Mouse (Mus musculus): Measurements from ENCODE around the gene Ovol1. TPM values are rescaled to one million over a fixed set of nuclear protein-coding genes. Genes with fewer than 3 reads are reported as not detected.

Ovol1 gene
- total RNA-seq, 4 experiments from 2014 or later: not detected

- DNase-seq (ENCODE audit: low spot score in 2 of 2): no peak
Measured at GRCm38 (mm10) chr19:5518721-5519120, 41.7 kb downstream of the Ovol1 start.

- no peak for DNase-seq (ENCODE audit: low spot score in 2 of 2)
Measured at GRCm38 (mm10) chr19:5516906-5517505, 43.4 kb downstream of the Ovol1 start.

- no peak for DNase-seq (ENCODE audit: low spot score in 2 of 2)
Measured at GRCm38 (mm10) chr19:5515840-5516777, 44.3 kb downstream of the Ovol1 start.

- DNase-seq (ENCODE audit: low spot score in 2 of 2): no peak
Measured at GRCm38 (mm10) chr19:5513005-5513349, 47.5 kb downstream of the Ovol1 start.

GRCm38 (mm10) chr19:5512091-5513004 lies 48.1 kb downstream of the Ovol1 start:
- DNase-seq (ENCODE audit: low spot score in 2 of 2): no peak

GRCm38 (mm10) chr19:5511074-5511632 lies 49.3 kb downstream of the Ovol1 start:
- DNase-seq (ENCODE audit: low spot score in 2 of 2): no peak

GRCm38 (mm10) chr19:5510031-5511026 lies 50.1 kb downstream of the Ovol1 start, which contains the start of gene Snx32:
TSS of gene Snx32 (minus strand) at chr19:5510538.
- DNase-seq (ENCODE audit: low spot score in 2 of 2): peak; percentile 91 to 100

GRCm38 (mm10) chr19:5503687-5504086 lies 56.8 kb downstream of the Ovol1 start, which contains the start of gene 1700020D05Rik:
TSS of gene 1700020D05Rik (minus strand) at chr19:5503787.
- DNase-seq (ENCODE audit: low spot score in 2 of 2): no peak

GRCm38 (mm10) chr19:5500330-5500875 lies 60.0 kb downstream of the Ovol1 start:
- DNase-seq (ENCODE audit: low spot score in 2 of 2): no peak

Other genes starting within 250 kb of the Ovol1 start
- not detected for gene Catsper1, start 224.9 kb downstream of the Ovol1 start, total RNA-seq (2022)
- 10 to 100 TPM; 21.5 to 39.4 (median 34.1) TPM for gene Cst6, start 211.1 kb downstream of the Ovol1 start, total RNA-seq (2022)
- 10 to 100 TPM; 22.1 to 29.0 (median 23.8) TPM for gene Eif1ad, start 193.9 kb downstream of the Ovol1 start, total RNA-seq (2022)
- 10 to 100 TPM; 66.5 to 85.5 (median 77.9) TPM for gene Banf1, start 193.5 kb downstream of the Ovol1 start, total RNA-seq (2022)
- 100 to 1,000 TPM in 2 of 4 experiments, 10 to 100 TPM in 2; 85.6 to 109 (median 94.2) TPM for gene Sart1, start 171.9 kb downstream of the Ovol1 start, total RNA-seq (2022)
- gene Tsga10ip, start 158.1 kb downstream of the Ovol1 start, total RNA-seq (2022): not detected
- 100 to 1,000 TPM; 253 to 272 (median 266) TPM for gene Drap1, start 135.7 kb downstream of the Ovol1 start, total RNA-seq (2022)
- 10 to 100 TPM; 70.4 to 79.1 (median 75.0) TPM for gene AI837181, start 135.5 kb downstream of the Ovol1 start, total RNA-seq (2022)
- gene Fosl1, start 113.1 kb downstream of the Ovol1 start, total RNA-seq (2022): not detected
- 10 to 100 TPM; 26.2 to 30.7 (median 29.4) TPM for gene Ccdc85b, start 102.8 kb downstream of the Ovol1 start, total RNA-seq (2022)
- gene Fibp, start 100.0 kb downstream of the Ovol1 start, total RNA-seq (2022): 100 to 1,000 TPM in 1 of 4 experiments, 10 to 100 TPM in 3; 89.0 to 124 (median 93.6) TPM
- 1 to 10 TPM in 1 of 4 experiments, under 1 TPM in 3; 0.30 to 1.0 (median 0.46) TPM for gene Ctsw, start 92.1 kb downstream of the Ovol1 start, total RNA-seq (2022)
- 10 to 100 TPM; 16.0 to 21.9 (median 18.7) TPM for gene Efemp2, start 86.7 kb downstream of the Ovol1 start, total RNA-seq (2022)
- 10 to 100 TPM; 29.7 to 36.3 (median 35.4) TPM for gene Mus81, start 72.2 kb downstream of the Ovol1 start, total RNA-seq (2022)
- gene Cfl1, start 70.2 kb downstream of the Ovol1 start, total RNA-seq (2022): 1,000 to 10,000 TPM; 1,338 to 1,440 (median 1,412) TPM
- 1 to 10 TPM; 6.6 to 8.6 (median 7.1) TPM for gene 1700020D05Rik, start 56.9 kb downstream of the Ovol1 start, total RNA-seq (2022)
- gene Snx32, start 50.1 kb downstream of the Ovol1 start, total RNA-seq (2022): 10 to 100 TPM; 82.4 to 93.9 (median 89.3) TPM
- gene Ap5b1, start 7.4 kb upstream of the Ovol1 start, total RNA-seq (2022): 1 to 10 TPM; 6.9 to 9.1 (median 7.8) TPM
- 10 to 100 TPM; 68.0 to 88.2 (median 72.1) TPM for gene Rnaseh2c, start 41.2 kb upstream of the Ovol1 start, total RNA-seq (2022)
- 100 to 1,000 TPM in 1 of 4 experiments, 10 to 100 TPM in 3; 87.3 to 115 (median 97.0) TPM for gene Kat5, start 49.6 kb upstream of the Ovol1 start, total RNA-seq (2022)
- gene Rela, start 76.8 kb upstream of the Ovol1 start, total RNA-seq (2022): 10 to 100 TPM; 22.5 to 25.3 (median 23.7) TPM
- gene Sipa1, start 103.1 kb upstream of the Ovol1 start, total RNA-seq (2022): 10 to 100 TPM; 12.5 to 20.7 (median 14.9) TPM
- gene Map3k11, start 128.1 kb upstream of the Ovol1 start, total RNA-seq (2022): 10 to 100 TPM; 19.0 to 20.2 (median 19.7) TPM
- 10 to 100 TPM; 74.4 to 86.8 (median 80.3) TPM for gene Pcnx3, start 128.3 kb upstream of the Ovol1 start, total RNA-seq (2022)
- gene Kcnk7, start 143.7 kb upstream of the Ovol1 start, total RNA-seq (2022): under 1 TPM in 1 of 4 experiments, not detected in 3; 0.37 TPM
- 10 to 100 TPM; 15.8 to 22.9 (median 19.9) TPM for gene Ehbp1l1, start 165.7 kb upstream of the Ovol1 start, total RNA-seq (2022)
- gene Fam89b, start 169.0 kb upstream of the Ovol1 start, total RNA-seq (2022): 10 to 100 TPM; 24.9 to 30.9 (median 26.1) TPM
- 10 to 100 TPM; 35.0 to 42.2 (median 41.3) TPM for gene Ltbp3, start 180.3 kb upstream of the Ovol1 start, total RNA-seq (2022)
- 100 to 1,000 TPM in 1 of 4 experiments, 10 to 100 TPM in 3; 88.9 to 100 (median 94.9) TPM for gene Scyl1, start 210.8 kb upstream of the Ovol1 start, total RNA-seq (2022)

Data from left cerebral cortex, adult 8-10 months (tissue).